Mouse (Mus musculus) embryo, embryonic 11 days (tissue): ENCODE results near the gene Smg6.

ENCODE experiments used
- DNase-seq: peaks from one replicate; pipeline ENCODE4 v3.0.0-alpha.2; 2015

Gene Smg6

GRCm38 (mm10) chr11:74930391-74930790 is 4.8 kb downstream of the Smg6 start:
- no peak for DNase-seq

- peak; percentile 62 for DNase-seq
Measured at GRCm38 (mm10) chr11:74946348-74946747, 20.7 kb downstream of the Smg6 start.

GRCm38 (mm10) chr11:74954901-74955300 is 29.3 kb downstream of the Smg6 start:
- DNase-seq, result no peak

GRCm38 (mm10) chr11:74956006-74956405 is 30.4 kb downstream of the Smg6 start:
- no peak for DNase-seq

GRCm38 (mm10) chr11:74957600-74957999 is 32.0 kb downstream of the Smg6 start:
- no peak for DNase-seq

DNA sequence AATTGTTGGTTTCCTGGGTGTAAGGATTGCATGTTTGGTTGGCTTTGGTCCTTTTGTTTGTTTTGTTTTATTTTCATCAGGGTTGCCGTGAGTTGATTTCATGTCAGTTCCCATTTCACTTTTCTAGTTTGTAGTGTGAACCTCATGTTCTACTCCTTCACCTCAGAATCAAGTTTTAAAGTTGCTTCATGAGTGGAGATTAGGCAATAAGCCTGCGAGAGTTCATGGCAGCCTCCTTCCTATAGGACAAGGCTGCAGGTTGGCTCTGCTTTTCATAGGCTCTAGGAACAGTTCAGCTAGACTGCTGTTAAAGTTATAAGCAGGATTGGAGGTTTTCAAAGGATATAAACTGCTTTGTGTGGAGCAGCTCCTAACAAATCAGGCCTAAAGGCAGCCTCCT is 33.9 kb downstream of the Smg6 start:
- DNase-seq, result no peak

- no peak for DNase-seq
Measured at GRCm38 (mm10) chr11:74960031-74960551, 34.5 kb downstream of the Smg6 start.

DNA sequence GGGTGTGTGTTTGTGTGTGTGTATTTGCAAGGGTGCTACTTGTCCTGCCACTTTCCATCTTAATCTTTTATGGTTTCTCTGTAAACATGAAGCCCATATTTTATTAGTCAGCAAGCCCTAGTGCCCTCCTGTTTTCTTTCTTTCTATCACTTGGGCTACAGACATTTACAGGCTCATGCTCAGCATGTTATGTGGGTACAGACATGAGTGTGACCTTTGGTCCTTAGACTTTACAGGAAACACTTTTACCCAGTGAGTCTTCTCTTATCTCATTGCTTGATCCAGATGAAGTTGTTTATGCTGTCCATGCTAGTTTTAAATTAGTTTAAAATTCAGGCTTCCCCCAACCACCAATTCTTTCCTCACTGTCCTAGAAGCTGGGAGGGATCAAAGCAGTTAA is 36.3 kb downstream of the Smg6 start:
- no peak for DNase-seq

DNA sequence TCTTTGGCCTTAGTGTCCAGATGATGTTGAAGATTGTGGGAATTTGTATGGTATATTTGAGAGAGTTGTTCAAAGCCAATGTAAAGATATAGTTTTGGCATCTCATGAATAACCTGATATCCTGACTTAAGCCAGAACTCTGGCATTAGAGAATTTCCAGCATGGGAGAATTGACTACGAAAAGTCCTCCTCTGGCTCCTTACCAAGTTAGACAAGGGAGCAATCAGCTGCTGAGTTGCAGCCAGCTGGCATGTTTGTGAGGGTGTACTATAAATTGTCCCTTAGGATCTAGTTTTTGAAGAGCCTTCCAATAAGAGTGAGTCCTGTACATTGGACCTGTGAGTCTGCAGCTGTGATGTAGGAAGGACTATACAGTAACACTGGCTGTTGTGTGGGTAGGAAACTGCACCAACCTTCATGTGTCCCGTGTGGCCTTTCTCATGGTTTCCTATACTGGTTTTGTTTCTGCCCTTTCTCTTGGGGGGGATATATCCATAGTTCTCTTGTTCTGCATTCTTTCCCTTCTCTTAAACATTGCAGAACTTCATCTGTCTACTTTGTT is 37.3 kb downstream of the Smg6 start:
- DNase-seq, result no peak

- no peak for DNase-seq
Measured at GRCm38 (mm10) chr11:74965516-74965915, 39.9 kb downstream of the Smg6 start.

GRCm38 (mm10) chr11:74973290-74974157 is 47.9 kb downstream of the Smg6 start:
- no peak for DNase-seq

- no peak for DNase-seq
Measured at GRCm38 (mm10) chr11:74974615-74975014, 49.0 kb downstream of the Smg6 start.

DNA sequence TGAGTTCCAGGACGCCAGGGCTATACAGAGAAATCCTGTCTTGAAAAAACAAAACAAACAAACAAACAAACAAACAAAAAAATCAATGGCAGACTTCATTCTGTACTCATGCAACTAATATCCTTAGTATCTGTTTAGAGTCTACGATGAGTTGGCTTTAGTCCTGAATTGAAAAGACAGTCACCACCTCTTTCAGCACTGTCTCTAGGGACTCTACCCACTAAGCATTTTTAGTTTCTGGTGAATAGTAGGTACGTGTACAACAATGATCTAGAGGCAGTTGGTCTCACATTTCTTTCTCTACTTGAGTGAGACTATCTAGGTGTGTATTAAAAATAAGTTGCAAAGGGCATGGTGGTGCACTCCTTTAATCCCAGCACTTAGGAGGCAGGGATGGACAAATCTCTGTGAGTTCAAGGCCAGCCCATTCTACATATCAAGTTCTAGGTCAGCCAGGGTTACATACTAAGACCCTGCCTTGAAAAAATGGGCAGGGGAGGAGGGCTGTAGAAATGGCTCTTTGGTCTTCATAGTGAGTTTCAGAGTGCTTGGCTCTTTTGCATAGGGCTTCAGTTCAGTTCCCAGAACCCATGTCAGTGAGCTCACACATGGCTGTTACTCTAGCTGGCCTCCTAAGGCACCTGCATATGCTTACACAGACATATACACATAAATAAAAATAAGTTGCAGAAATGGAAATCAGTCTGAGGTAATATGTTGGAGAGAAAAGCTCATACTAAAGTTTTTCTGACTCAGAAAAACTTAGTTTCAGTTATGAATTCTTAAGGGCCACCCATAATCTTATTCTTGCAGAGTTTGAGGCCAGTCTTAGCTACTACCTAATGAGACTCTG is 51.4 kb downstream of the Smg6 start:
- DNase-seq, result no peak

GRCm38 (mm10) chr11:74981464-74981863 is 55.8 kb downstream of the Smg6 start:
- DNase-seq, result peak; percentile 86

DNA sequence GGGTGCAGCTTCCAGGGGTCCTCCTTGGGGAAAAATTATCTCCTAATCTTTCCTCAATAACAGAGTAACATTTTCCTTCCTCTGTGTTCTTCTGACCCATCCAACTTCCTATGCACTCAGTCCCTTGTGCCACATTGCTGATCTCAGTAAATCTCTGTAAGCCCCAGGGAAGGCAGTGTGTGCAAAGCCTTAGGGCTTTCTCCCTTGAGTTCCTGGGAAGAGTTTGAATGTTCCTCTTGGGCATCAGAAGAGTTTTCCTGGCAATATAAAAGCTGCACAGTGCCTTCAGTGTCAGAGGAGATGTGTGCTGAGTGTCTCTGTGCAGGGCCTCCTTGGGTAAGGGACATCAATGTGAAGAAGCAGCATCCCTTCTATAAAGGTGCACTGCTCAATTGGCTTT is 56.6 kb downstream of the Smg6 start:
- DNase-seq, result no peak

GRCm38 (mm10) chr11:74988162-74988561 is 62.5 kb downstream of the Smg6 start:
- peak; percentile 42 for DNase-seq

DNA sequence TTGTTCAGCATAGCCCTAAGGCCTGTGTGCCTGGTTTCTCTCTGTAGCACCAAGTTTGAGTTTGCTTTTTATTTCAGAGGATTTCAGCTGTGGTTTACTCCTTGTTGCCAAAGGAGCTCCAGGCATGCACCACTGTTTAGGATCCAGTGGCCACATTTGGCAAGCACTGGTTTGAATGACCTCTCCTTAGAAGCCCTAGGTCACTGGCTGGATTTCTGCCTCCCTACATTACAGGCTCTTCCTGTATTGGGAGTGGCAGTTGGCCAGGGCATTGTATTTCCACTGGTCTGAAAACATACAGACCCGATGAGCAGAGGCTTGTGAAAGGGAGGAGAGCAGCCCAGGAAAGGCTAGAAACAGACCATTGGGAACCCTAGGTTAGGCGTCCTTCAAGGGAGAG is 63.4 kb downstream of the Smg6 start:
- no peak for DNase-seq

DNA sequence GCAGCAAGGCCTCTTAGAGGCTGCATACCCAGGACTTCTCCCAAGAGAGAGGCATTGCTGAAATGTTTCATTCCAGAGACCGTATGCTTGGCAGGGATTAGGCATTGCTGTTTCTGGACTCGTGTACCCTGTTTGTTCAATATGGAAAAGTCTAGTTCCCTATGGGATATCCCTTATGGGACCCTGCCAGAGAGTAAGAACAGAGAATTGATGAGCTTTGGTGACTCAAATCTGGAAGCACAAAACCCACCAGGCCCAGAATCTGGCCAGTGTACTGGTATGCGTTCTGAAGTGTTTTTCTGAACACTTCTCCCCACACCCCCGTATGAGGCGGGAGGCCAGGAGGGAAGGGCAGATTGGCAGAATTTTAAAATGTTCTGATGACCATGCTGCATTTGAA is 64.9 kb downstream of the Smg6 start:
- DNase-seq, result no peak

DNA sequence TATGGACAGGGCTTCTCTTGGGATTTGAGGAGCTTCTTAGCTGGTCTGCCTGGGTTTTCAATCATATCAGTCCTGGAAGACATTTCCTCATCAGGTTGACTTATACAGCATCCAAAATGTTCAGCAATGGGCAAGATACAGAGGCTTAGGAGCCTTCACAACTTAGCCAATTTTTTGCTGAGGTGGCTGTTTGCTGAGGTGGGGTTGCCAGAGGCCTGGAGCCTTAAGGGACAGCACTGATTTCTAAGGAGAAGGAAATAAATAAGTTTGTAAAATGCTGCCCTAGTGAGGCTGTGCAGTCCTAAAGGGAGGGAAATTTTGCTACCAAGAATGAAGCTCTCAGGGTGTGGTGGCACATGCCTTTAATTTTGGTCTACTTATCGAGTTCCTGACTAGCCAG is 65.7 kb downstream of the Smg6 start:
- DNase-seq, result no peak

GRCm38 (mm10) chr11:74992427-74992987 is 66.9 kb downstream of the Smg6 start:
- DNase-seq, result no peak

- DNase-seq, result no peak
Measured at GRCm38 (mm10) chr11:74994141-74994540, 68.5 kb downstream of the Smg6 start.

- DNase-seq, result no peak
Measured at GRCm38 (mm10) chr11:74994856-74995255, 69.2 kb downstream of the Smg6 start.

DNA sequence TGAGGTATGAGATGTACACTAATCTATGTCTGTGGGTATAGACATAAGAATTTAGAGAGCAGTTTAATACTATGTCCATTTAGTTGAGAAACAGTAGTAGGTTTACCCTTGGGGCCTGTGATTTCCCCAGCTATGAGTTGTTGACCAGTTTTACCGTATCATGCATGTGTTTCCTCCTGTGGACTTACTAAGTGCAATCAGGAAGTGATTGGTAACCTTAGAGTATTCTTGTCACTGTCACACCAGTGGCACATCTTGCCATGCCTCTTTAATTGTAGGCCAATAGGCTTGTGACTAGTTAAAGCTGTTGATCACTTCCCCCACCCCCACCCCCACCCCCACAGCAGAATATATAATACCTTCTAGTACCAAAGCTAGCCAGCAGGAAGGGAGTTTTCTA is 70.9 kb downstream of the Smg6 start:
- no peak for DNase-seq
